Mouse (Mus musculus): ENCODE measurements around the gene Setd1a. TPM values are rescaled to one million over a fixed set of nuclear protein-coding genes. Genes with fewer than 3 reads are reported as not detected.
"Not testable (repeated sequence)": the region's sequence is repeated elsewhere in the genome, so short reads cannot be mapped to it uniquely, and the experiment has no call there.

The Setd1a gene
- polyA plus RNA-seq, 1 experiment from 2014 or later: 30.0 TPM

- POLR2A ChIA-PET: no interaction called here
- H3K27me3 ChIP-seq: no peaks in the 10 kb centered on the region
Observed at GRCm38 (mm10) chr7:127824176-127824871, 47.9 kb downstream of the Setd1a start, which contains the start of the genes Stx4a and Stx1b. Stx4a (plus strand) TSS chr7:127824294. Stx1b (minus strand) TSS chr7:127824549.

GRCm38 (mm10) chr7:127835550-127835949, 59.1 kb downstream of the Setd1a start:
- ATAC-seq (no peak), DNase-seq (ENCODE audit: low read depth, low spot score) (no peak)
- in situ Hi-C loops (cut with MboI; ENCODE audit: low pct_unique_long_range_greater_than_20kb): no loop called here
- TF ChIP-seq CTCF (IDR thresholded peaks at IDR 0.05): no peak
- CTCF ChIA-PET: no interaction called here
- POLR2A ChIA-PET: no interaction called here
- no peaks in the 10 kb centered on the region for H3K27me3 ChIP-seq

More at GRCm38 (mm10) chr7:127824176-127824871, 47.9 kb downstream of the Setd1a start, which contains the start of the genes Stx4a and Stx1b:
- DNase-seq (ENCODE audit: low read depth, low spot score) (no peak), ATAC-seq (no peak)
- no peak for TF ChIP-seq CTCF (IDR thresholded peaks at IDR 0.05)
- CTCF ChIA-PET: no interaction called here
- in situ Hi-C loops (cut with MboI; ENCODE audit: low pct_unique_long_range_greater_than_20kb): no loop called here

- CTCF ChIA-PET: no interaction called here
- H3K27me3 ChIP-seq: no peaks in the 10 kb centered on the region
- ATAC-seq: no peak
- in situ Hi-C loops (cut with MboI; ENCODE audit: low pct_unique_long_range_greater_than_20kb): no loop called here
- POLR2A ChIA-PET: no interaction called here
- TF ChIP-seq CTCF (IDR thresholded peaks at IDR 0.05): no peak
- DNase-seq (ENCODE audit: low read depth, low spot score): no peak
Observed at GRCm38 (mm10) chr7:127837473-127837872, 61.0 kb downstream of the Setd1a start.

GRCm38 (mm10) chr7:127837878-127838277, 61.4 kb downstream of the Setd1a start:
- POLR2A ChIA-PET; H3K27me3 ChIP-seq; in situ Hi-C loops (cut with MboI; ENCODE audit: low pct_unique_long_range_greater_than_20kb); DNase-seq (ENCODE audit: low read depth, low spot score); ATAC-seq; CTCF ChIA-PET: not testable (repeated sequence)

- not testable (repeated sequence) for ATAC-seq
- ChIA-PET POLR2A (interaction anchor here (0.9 to 1.8 kb wide), 2 partner anchors 10 to 63 kb away, joined by 3 to 5 read pairs; partner anchors contain the start of gene Setd1a), CTCF (interaction anchor here (2.0 kb wide), 1 partner anchor 10 kb away, joined by 6 read pairs; no protein-coding TSS in a partner anchor)
Observed at GRCm38 (mm10) chr7:127840031-127840430, 63.6 kb downstream of the Setd1a start.

GRCm38 (mm10) chr7:127840886-127841285, 64.4 kb downstream of the Setd1a start:
- ChIA-PET CTCF (interaction anchor here (2.0 kb wide), 1 partner anchor 9 kb away, joined by 6 read pairs; no protein-coding TSS in a partner anchor), POLR2A (interaction anchor here (0.7 to 1.8 kb wide), 5 partner anchors 9 to 92 kb away, joined by 3 to 5 read pairs (median 3); partner anchors contain the start of gene Setd1a)
- peak; percentile 13 for ATAC-seq
- no peaks in the 10 kb centered on the region for H3K27me3 ChIP-seq
- in situ Hi-C loops (cut with MboI; ENCODE audit: low pct_unique_long_range_greater_than_20kb): no loop called here
- no peak for TF ChIP-seq CTCF (IDR thresholded peaks at IDR 0.05)
- DNase-seq (ENCODE audit: low read depth, low spot score): no peak

More at GRCm38 (mm10) chr7:127840031-127840430, 63.6 kb downstream of the Setd1a start:
- H3K27me3 ChIP-seq; in situ Hi-C loops (cut with MboI; ENCODE audit: low pct_unique_long_range_greater_than_20kb); DNase-seq (ENCODE audit: low read depth, low spot score): not testable (repeated sequence)

- ChIA-PET POLR2A (interaction anchor here (0.7 to 1.8 kb wide), 4 partner anchors 33 to 91 kb away, joined by 3 to 5 read pairs (median 4); partner anchors contain the start of gene Setd1a), CTCF (interaction anchor here (2.0 kb wide), 1 partner anchor 8 kb away, joined by 6 read pairs; no protein-coding TSS in a partner anchor)
- TF ChIP-seq CTCF (IDR thresholded peaks at IDR 0.05): no peak
- no peaks in the 10 kb centered on the region for H3K27me3 ChIP-seq
- in situ Hi-C loops (cut with MboI; ENCODE audit: low pct_unique_long_range_greater_than_20kb): no loop called here
- peak; percentile 66 for DNase-seq (ENCODE audit: low read depth, low spot score)
- ATAC-seq: peak; percentile 70
Observed at GRCm38 (mm10) chr7:127841340-127842000, 65.0 kb downstream of the Setd1a start.

GRCm38 (mm10) chr7:127842001-127842718, 65.7 kb downstream of the Setd1a start:
- POLR2A ChIA-PET: interaction anchor here (1.7 kb wide), 1 partner anchor 41 kb away, joined by 4 read pairs; no protein-coding TSS in a partner anchor
- H3K27me3 ChIP-seq: no peaks in the 10 kb centered on the region
- CTCF ChIA-PET: no interaction called here
- in situ Hi-C loops (cut with MboI; ENCODE audit: low pct_unique_long_range_greater_than_20kb): no loop called here
- TF ChIP-seq CTCF (IDR thresholded peaks at IDR 0.05): no peak
- ATAC-seq (peak; percentile 68), DNase-seq (ENCODE audit: low read depth, low spot score) (peak; percentile 38)

Other genes with a start within 250 kb of the Setd1a start
- gene Tmem265, start 215.3 kb upstream of the Setd1a start, polyA plus RNA-seq (2021): not detected
- 48.6 TPM for gene Phkg2, start 203.3 kb upstream of the Setd1a start, polyA plus RNA-seq (2021)
- gene Ccdc189, start 188.1 kb upstream of the Setd1a start, polyA plus RNA-seq (2021): 22.0 TPM
- gene Rnf40, start 187.9 kb upstream of the Setd1a start, polyA plus RNA-seq (2021): 42.7 TPM
- 20.6 TPM for gene Zfp629, start 160.9 kb upstream of the Setd1a start, polyA plus RNA-seq (2021)
- 53.6 TPM for gene Bcl7c, start 67.7 kb upstream of the Setd1a start, polyA plus RNA-seq (2021)
- gene Ctf1, start 63.9 kb upstream of the Setd1a start, polyA plus RNA-seq (2021): 10.8 TPM
- gene Ctf2, start 44.5 kb upstream of the Setd1a start, polyA plus RNA-seq (2021): 0.09 TPM
- gene Fbxl19, start 32.1 kb upstream of the Setd1a start, polyA plus RNA-seq (2021): 38.6 TPM
- gene Orai3, start 6.9 kb upstream of the Setd1a start, polyA plus RNA-seq (2021): 25.8 TPM
- gene Gm49388, start 8.9 kb downstream of the Setd1a start, polyA plus RNA-seq (2021): 4.5 TPM
- 30.1 TPM for gene Hsd3b7, start 23.9 kb downstream of the Setd1a start, polyA plus RNA-seq (2021)
- gene Stx4a, start 47.6 kb downstream of the Setd1a start, polyA plus RNA-seq (2021): 133 TPM
- 0.23 TPM for gene Stx1b, start 47.9 kb downstream of the Setd1a start, polyA plus RNA-seq (2021)
- 22.3 TPM for gene Zfp646, start 99.6 kb downstream of the Setd1a start, polyA plus RNA-seq (2021)
- gene Zfp668, start 100.2 kb downstream of the Setd1a start, polyA plus RNA-seq (2021): 8.9 TPM
- 0.45 TPM for gene Prss53, start 114.3 kb downstream of the Setd1a start, polyA plus RNA-seq (2021)
- gene Gm21974, start 118.8 kb downstream of the Setd1a start, polyA plus RNA-seq (2021): not detected
- gene Vkorc1, start 118.9 kb downstream of the Setd1a start, polyA plus RNA-seq (2021): 77.0 TPM
- gene Bckdk, start 127.4 kb downstream of the Setd1a start, polyA plus RNA-seq (2021): 75.7 TPM
- 22.1 TPM for gene Kat8, start 135.8 kb downstream of the Setd1a start, polyA plus RNA-seq (2021)
- gene Prss8, start 153.4 kb downstream of the Setd1a start, polyA plus RNA-seq (2021): 0.05 TPM
- gene Prss36, start 170.1 kb downstream of the Setd1a start, polyA plus RNA-seq (2021): 6.8 TPM
- gene Fus, start 190.8 kb downstream of the Setd1a start, polyA plus RNA-seq (2021): 469 TPM
- 0.10 TPM for gene Pycard, start 217.2 kb downstream of the Setd1a start, polyA plus RNA-seq (2021)
- gene Trim72, start 227.3 kb downstream of the Setd1a start, polyA plus RNA-seq (2021): 0.17 TPM

All from Patski (cell line).